Mouse (Mus musculus) forebrain, embryonic 15.5 days (tissue): ENCODE measurements around the gene Kif26b. TPM values are rescaled to one million over a fixed set of nuclear protein-coding genes. Genes with fewer than 3 reads are reported as not detected.

Source experiments
- ATAC-seq: fragments of 200-750 bp; cut with Nextera tagmentation; replicated peaks from 2 replicates; pipeline ENCODE4 v1.8.0; 2017; ENCODE audit warnings: mild to moderate bottlenecking, moderate TSS enrichment, moderate library complexity
- H3K27ac ChIP-seq: fragments of 300-500 bp; sonication (generic); replicated peaks from 2 replicates; pipeline ENCODE4 v1.5.1; 2015; ENCODE audit warnings: mild to moderate bottlenecking, inconsistent platforms
- H3K27me3 ChIP-seq: fragments of 300-500 bp; sonication (generic); 2 replicates; pipeline ENCODE4 v1.6.1; 2015; ENCODE audit warnings: inconsistent platforms
- H3K36me3 ChIP-seq: fragments of 300-500 bp; sonication (generic); 2 replicates; pipeline ENCODE4 v1.6.1; 2015; ENCODE audit warnings: mild to moderate bottlenecking, inconsistent platforms
- H3K4me1 ChIP-seq: fragments of 300-500 bp; sonication (generic); 2 replicates; pipeline ENCODE4 v1.6.1; 2015; ENCODE audit warnings: inconsistent platforms
- H3K4me2 ChIP-seq: fragments of 300-500 bp; sonication (generic); replicated peaks from 2 replicates; pipeline ENCODE4 v1.6.1; 2015; ENCODE audit warnings: mild to moderate bottlenecking, inconsistent platforms
- H3K4me3 ChIP-seq: fragments of 300-500 bp; sonication (generic); 2 replicates; pipeline ENCODE4 v1.5.1; 2015; ENCODE audit warnings: mild to moderate bottlenecking, inconsistent platforms
- H3K9ac ChIP-seq: fragments of 300-500 bp; sonication (generic); replicated peaks from 2 replicates; pipeline ENCODE4 v1.6.1; 2015; ENCODE audit warnings: mild to moderate bottlenecking, inconsistent platforms
- H3K9me3 ChIP-seq: fragments of 300-500 bp; sonication (generic); 2 replicates; pipeline ENCODE4 v1.6.1; 2016; ENCODE audit warnings: inconsistent platforms
- WGBS: fragments of 180-500 bp; shearing (Covaris S2); methylation state at CpG from one replicate; pipeline ENCODE4 v1.1.7; 2015; ENCODE audit warnings: mixed read lengths; 5-methylcytosine and 5-hydroxymethylcytosine counted together
- polyA plus RNA-seq: library from polyadenylated mRNA; unstranded; fragments of >200 nt; fragmentation: Nextera tagmentation; extraction: Ambion mirVana; gene quantifications from 2 replicates; pipeline ENCODE4 v1.2.1, GENCODE M21; 2015

Kif26b gene
- polyA plus RNA-seq, 1 experiment from 2014 or later = 4.3 TPM

GRCm38 (mm10) chr1:178988176-178988575 lies 459.3 kb downstream of the Kif26b start:
- ATAC-seq = no peak
- 90% methylated on average over 1 of the region's 1 CpGs for WGBS
- Histone ChIP-seq H3K9me3 (no peaks in the 10 kb centered on the region), H3K9ac (no peak overlapping the region), H3K4me3 (no peak overlapping the region), H3K4me2 (no peak overlapping the region), H3K27me3 (no peaks in the 10 kb centered on the region), H3K36me3 (no peaks in the 10 kb centered on the region), H3K4me1 (no peaks in the 10 kb centered on the region), H3K27ac (no peak overlapping the region)

Other genes starting within 250 kb of the Kif26b start
- 140 and 150 TPM in 2 replicates for gene Cox20, start 210.0 kb upstream of the Kif26b start, polyA plus RNA-seq
- 410 and 421 TPM in 2 replicates for gene Hnrnpu, start 191.3 kb upstream of the Kif26b start, polyA plus RNA-seq
- gene Efcab2, start 123.0 kb upstream of the Kif26b start, polyA plus RNA-seq = 6.6 and 8.2 TPM in 2 replicates